Mouse (Mus musculus) hindbrain, embryonic 11.5 days (tissue): ENCODE measurements around the gene Trim72. TPM values are rescaled to one million over a fixed set of nuclear protein-coding genes. Genes with fewer than 3 reads are reported as not detected.

Source experiments
- ATAC-seq: fragments of 200-750 bp; cut with Nextera tagmentation; 2 replicates; pipeline ENCODE4 v1.8.0; 2017; ENCODE audit warnings: mild to moderate bottlenecking, moderate TSS enrichment, moderate library complexity; ENCODE audit not compliant: low FRiP score
- DNase-seq: peaks from one replicate; pipeline ENCODE4 v3.0.0-alpha.2; 2015; ENCODE audit warnings: low spot score
- H3K27ac ChIP-seq: fragments of 300-500 bp; sonication (generic); 2 replicates; pipeline ENCODE4 v1.5.1; 2014; ENCODE audit warnings: mild to moderate bottlenecking, low read depth, low read length
- H3K27me3 ChIP-seq: fragments of 300-500 bp; sonication (generic); 2 replicates; pipeline ENCODE4 v1.6.1; 2014; ENCODE audit warnings: mild to moderate bottlenecking, low read length, moderate library complexity, mixed read lengths; ENCODE audit not compliant: control insufficient read depth, insufficient read depth
- H3K36me3 ChIP-seq: fragments of 300-500 bp; sonication (generic); 2 replicates; pipeline ENCODE4 v1.6.1; 2014; ENCODE audit warnings: mild to moderate bottlenecking, low read length, moderate library complexity, mixed read lengths; ENCODE audit not compliant: control insufficient read depth, insufficient read depth
- H3K4me1 ChIP-seq: fragments of 300-500 bp; sonication (generic); replicated peaks from 2 replicates; pipeline ENCODE4 v1.6.1; 2014; ENCODE audit warnings: low read length, mixed read lengths; ENCODE audit not compliant: control insufficient read depth, insufficient read depth
- H3K4me2 ChIP-seq: fragments of 300-500 bp; sonication (generic); replicated peaks from 2 replicates; pipeline ENCODE4 v1.6.1; 2014; ENCODE audit warnings: mild to moderate bottlenecking, low read depth, low read length
- H3K4me3 ChIP-seq: fragments of 300-500 bp; sonication (generic); 2 replicates; pipeline ENCODE4 v1.5.1; 2014; ENCODE audit warnings: low read depth, low read length
- H3K9ac ChIP-seq: fragments of 300-500 bp; sonication (generic); 2 replicates; pipeline ENCODE4 v1.6.1; 2014; ENCODE audit warnings: low read depth, low read length
- H3K9me3 ChIP-seq: fragments of 300-500 bp; sonication (generic); 2 replicates; pipeline ENCODE4 v1.6.1; 2016; ENCODE audit warnings: low read length; ENCODE audit not compliant: control insufficient read depth
- WGBS: fragments of 180-500 bp; shearing (Covaris S2); extraction: QIAGEN DNeasy Blood & Tissue Kit; methylation state at CpG from one replicate; pipeline ENCODE4 v1.1.7; 2014; 5-methylcytosine and 5-hydroxymethylcytosine counted together
- polyA plus RNA-seq: library from polyadenylated mRNA; unstranded; fragments of >200 nt; fragmentation: Nextera tagmentation; extraction: Ambion mirVana; gene quantifications from 2 replicates; pipeline ENCODE4 v1.2.1, GENCODE M21; 2014

The Trim72 gene
- polyA plus RNA-seq, 1 experiment from 2014 or later, result not detected

DNA sequence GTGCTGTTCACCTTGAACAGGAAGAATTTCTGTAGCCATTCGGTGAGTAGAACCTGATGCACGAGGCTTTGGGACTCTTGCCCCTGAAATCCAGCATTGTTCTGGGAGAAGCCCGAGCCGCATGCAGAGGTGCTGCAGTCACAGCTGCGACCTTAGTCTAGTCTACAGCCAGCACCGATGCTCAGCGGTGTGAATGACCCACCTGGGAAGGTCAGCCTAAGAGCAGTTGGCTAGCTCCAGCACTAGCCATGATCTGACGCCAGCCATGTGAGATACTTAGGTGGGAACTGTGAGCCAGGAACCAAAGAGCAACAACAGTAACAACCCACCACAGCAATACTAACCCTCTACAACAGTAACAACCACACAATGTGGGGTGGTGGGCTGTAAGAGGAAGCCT is 54.1 kb downstream of the Trim72 start:
- no peak for DNase-seq
- Histone ChIP-seq H3K4me2 (no peak overlapping the region), H3K27me3 (no peaks in the 10 kb centered on the region), H3K27ac (no peak overlapping the region), H3K4me1 (no peaks in the 10 kb centered on the region), H3K9ac (no peak overlapping the region), H3K9me3 (no peaks in the 10 kb centered on the region), H3K4me3 (no peak overlapping the region), H3K36me3 (no peaks in the 10 kb centered on the region)
- ATAC-seq, result no peak
- WGBS, result 79% methylated on average over 8 of the region's 8 CpGs

DNA sequence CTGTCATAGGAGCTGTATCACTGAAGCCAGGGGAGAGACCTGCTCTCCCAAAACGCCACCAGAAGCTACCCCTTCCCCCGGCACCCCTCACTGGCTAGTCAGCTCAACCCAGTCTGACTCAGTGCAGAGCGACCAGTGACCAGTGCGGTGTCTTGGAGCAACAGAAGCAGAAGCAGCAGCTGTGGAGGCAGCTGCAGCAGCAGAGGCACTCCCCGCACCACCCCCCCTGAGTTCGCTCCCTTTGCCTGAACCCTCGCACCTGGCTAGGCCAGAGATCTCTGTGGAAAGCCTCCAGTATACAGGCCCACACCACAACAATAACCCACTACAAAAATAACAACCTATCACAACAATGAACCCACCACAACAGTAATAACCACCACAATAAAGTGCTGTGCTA is 54.8 kb downstream of the Trim72 start:
- Histone ChIP-seq H3K9ac (no peak overlapping the region), H3K4me2 (no peak overlapping the region), H3K4me1 (no peaks in the 10 kb centered on the region), H3K36me3 (no peaks in the 10 kb centered on the region), H3K27me3 (no peaks in the 10 kb centered on the region), H3K4me3 (no peak overlapping the region), H3K9me3 (no peaks in the 10 kb centered on the region), H3K27ac (no peak overlapping the region)
- DNase-seq (no peak), ATAC-seq (no peak)
- 75% methylated on average over 7 of the region's 7 CpGs for WGBS

DNA sequence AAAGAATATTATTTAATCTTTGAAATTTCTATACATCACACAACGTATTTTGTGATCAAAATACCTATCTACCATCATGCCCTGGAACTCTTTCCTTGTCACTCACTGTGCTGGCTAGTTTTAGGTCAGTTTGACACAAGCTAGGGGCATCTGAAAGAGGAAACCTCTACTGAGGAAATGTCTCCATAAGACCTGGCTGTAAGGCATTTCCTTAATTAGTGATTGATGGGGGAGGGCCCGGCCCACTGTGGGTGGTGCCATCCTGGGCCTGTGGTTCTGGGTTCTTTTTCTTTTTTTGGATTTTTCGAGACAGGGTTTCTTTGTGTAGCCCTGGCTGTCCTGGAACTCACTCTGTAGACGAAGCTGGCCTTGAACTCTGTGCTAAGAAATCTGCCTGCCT is 55.3 kb downstream of the Trim72 start:
- H3K9ac ChIP-seq, result no peak overlapping the region
- H3K36me3 ChIP-seq, result no peaks in the 10 kb centered on the region
- H3K27me3 ChIP-seq, result no peaks in the 10 kb centered on the region
- ATAC-seq (no peak), DNase-seq (no peak)
- H3K4me2 ChIP-seq, result no peak overlapping the region
- H3K9me3 ChIP-seq, result no peaks in the 10 kb centered on the region
- WGBS, result 88% methylated on average over 4 of the region's 4 CpGs
- no peaks in the 10 kb centered on the region for H3K4me1 ChIP-seq
- H3K4me3 ChIP-seq, result no peak overlapping the region
- no peak overlapping the region for H3K27ac ChIP-seq

Other genes starting within 250 kb of the Trim72 start
- gene Orai3, start 234.1 kb upstream of the Trim72 start, polyA plus RNA-seq, result 6.7 and 8.5 TPM in 2 replicates
- 21.3 and 22.4 TPM in 2 replicates for gene Setd1a, start 227.3 kb upstream of the Trim72 start, polyA plus RNA-seq
- not detected in 2 replicates for gene Gm49388, start 218.3 kb upstream of the Trim72 start, polyA plus RNA-seq
- gene Hsd3b7, start 203.3 kb upstream of the Trim72 start, polyA plus RNA-seq, result 7.6 and 7.8 TPM in 2 replicates
- gene Stx4a, start 179.7 kb upstream of the Trim72 start, polyA plus RNA-seq, result 11.6 and 15.0 TPM in 2 replicates
- 9.1 and 10.1 TPM in 2 replicates for gene Stx1b, start 179.4 kb upstream of the Trim72 start, polyA plus RNA-seq
- 16.5 and 21.5 TPM in 2 replicates for gene Zfp646, start 127.7 kb upstream of the Trim72 start, polyA plus RNA-seq
- gene Zfp668, start 127.1 kb upstream of the Trim72 start, polyA plus RNA-seq, result 23.1 and 23.3 TPM in 2 replicates
- 0.59 and 0.60 TPM in 2 replicates for gene Prss53, start 113.0 kb upstream of the Trim72 start, polyA plus RNA-seq
- not detected in 2 replicates for gene Gm21974, start 108.5 kb upstream of the Trim72 start, polyA plus RNA-seq
- gene Vkorc1, start 108.3 kb upstream of the Trim72 start, polyA plus RNA-seq, result 48.0 and 53.9 TPM in 2 replicates
- gene Bckdk, start 99.9 kb upstream of the Trim72 start, polyA plus RNA-seq, result 96.5 and 105 TPM in 2 replicates
- gene Kat8, start 91.4 kb upstream of the Trim72 start, polyA plus RNA-seq, result 49.7 and 50.1 TPM in 2 replicates
- gene Prss8, start 73.8 kb upstream of the Trim72 start, polyA plus RNA-seq, result 3.4 and 4.9 TPM in 2 replicates
- gene Prss36, start 57.2 kb upstream of the Trim72 start, polyA plus RNA-seq, result 8.5 and 11.0 TPM in 2 replicates
- gene Fus, start 36.5 kb upstream of the Trim72 start, polyA plus RNA-seq, result 58.7 and 65.0 TPM in 2 replicates
- 8.4 and 11.0 TPM in 2 replicates for gene Pycard, start 10.1 kb upstream of the Trim72 start, polyA plus RNA-seq
- gene Itgam, start 58.7 kb downstream of the Trim72 start, polyA plus RNA-seq, result 0.42 TPM in 2 replicates
- gene Gm49368, start 58.7 kb downstream of the Trim72 start, polyA plus RNA-seq, result not detected in 2 replicates
- not detected in 2 replicates for gene Itgax, start 125.6 kb downstream of the Trim72 start, polyA plus RNA-seq
- gene Itgad, start 150.4 kb downstream of the Trim72 start, polyA plus RNA-seq, result not detected in 2 replicates
- 0.36 and 0.54 TPM in 2 replicates for gene Cox6a2, start 202.4 kb downstream of the Trim72 start, polyA plus RNA-seq
- gene Armc5, start 233.4 kb downstream of the Trim72 start, polyA plus RNA-seq, result 6.5 and 7.4 TPM in 2 replicates
- 12.3 and 13.3 TPM in 2 replicates for gene 9130023H24Rik, start 234.1 kb downstream of the Trim72 start, polyA plus RNA-seq
- gene Tgfb1i1, start 242.9 kb downstream of the Trim72 start, polyA plus RNA-seq, result 33.0 and 40.9 TPM in 2 replicates